Mouse (Mus musculus) kidney, postnatal 0 days (tissue): Measurements from ENCODE around the gene Iqgap1. TPM values are rescaled to one million over a fixed set of nuclear protein-coding genes. Genes with fewer than 3 reads are reported as not detected.
A peak's percentile ranks its signal among the peaks of the same experiment; 100 is the strongest.

ENCODE experiments used
- ATAC-seq: fragments of 200-750 bp; cut with Nextera tagmentation; replicated peaks from 2 replicates; pipeline ENCODE4 v1.8.0; 2017; ENCODE audit warnings: low read depth, moderate number of reproducible peaks, moderate TSS enrichment, moderate library complexity; ENCODE audit not compliant: low FRiP score
- DNase-seq: peaks from one replicate; pipeline ENCODE4 v3.0.0-alpha.2; 2016; ENCODE audit warnings: low spot score
- H3K27ac ChIP-seq: fragments of 300-500 bp; sonication (generic); 2 replicates; pipeline ENCODE4 v1.5.1; 2014; ENCODE audit warnings: mild to moderate bottlenecking
- H3K27me3 ChIP-seq: fragments of 300-500 bp; sonication (generic); 2 replicates; pipeline ENCODE4 v1.6.1; 2014; ENCODE audit warnings: low read length, mixed read lengths; ENCODE audit not compliant: insufficient read depth
- H3K36me3 ChIP-seq: fragments of 300-500 bp; sonication (generic); 2 replicates; pipeline ENCODE4 v1.6.1; 2014; ENCODE audit warnings: low read length, mixed read lengths; ENCODE audit not compliant: insufficient read depth
- H3K4me1 ChIP-seq: fragments of 300-500 bp; sonication (generic); replicated peaks from 2 replicates; pipeline ENCODE4 v1.6.1; 2014; ENCODE audit warnings: antibody characterized with exemption, low read length, mixed read lengths; ENCODE audit not compliant: insufficient read depth
- H3K4me2 ChIP-seq: fragments of 300-500 bp; sonication (generic); 2 replicates; pipeline ENCODE4 v1.6.1; 2014; ENCODE audit warnings: mild to moderate bottlenecking, low read length, moderate library complexity, mixed read lengths
- H3K4me3 ChIP-seq: fragments of 300-500 bp; sonication (generic); replicated peaks from 2 replicates; pipeline ENCODE4 v1.5.1; 2014; ENCODE audit warnings: low read depth, low read length
- H3K9ac ChIP-seq: fragments of 300-500 bp; sonication (generic); 2 replicates; pipeline ENCODE4 v1.6.1; 2014; ENCODE audit warnings: low read depth, low read length
- H3K9me3 ChIP-seq: fragments of 300-500 bp; sonication (generic); replicated peaks from 2 replicates; pipeline ENCODE4 v1.6.1; 2016; ENCODE audit warnings: low read length, inconsistent platforms, mixed read lengths
- CTCF ChIP-seq: IDR thresholded peaks from 2 replicates; pipeline ENCODE4 v1.5.1; 2016; ENCODE audit warnings: antibody characterized with exemption, low read depth, mild to moderate bottlenecking, moderate library complexity
- WGBS: fragments of 180-500 bp; shearing (Covaris S2); extraction: QIAGEN DNeasy Blood & Tissue Kit; methylation state at CpG from one replicate; pipeline ENCODE4 v1.1.7; 2014; 5-methylcytosine and 5-hydroxymethylcytosine counted together
- polyA plus RNA-seq: library from polyadenylated mRNA; unstranded; fragments of >200 nt; fragmentation: Nextera tagmentation; extraction: Ambion mirVana; gene quantifications from 2 replicates; pipeline ENCODE4 v1.2.1, GENCODE M21; 2015

The Iqgap1 gene
- polyA plus RNA-seq, 1 experiment from 2014 or later, result 77.0 TPM

GRCm38 (mm10) chr7:80857181-80857580 lies 31.4 kb upstream of the Iqgap1 start:
- no peak overlapping the region for H3K27ac ChIP-seq
- H3K9ac ChIP-seq, result no peak overlapping the region
- ATAC-seq (no peak), DNase-seq (peak; percentile 91)
- TF ChIP-seq CTCF, result peak; percentile 89
- H3K4me1 ChIP-seq, result peaks cover 10% of the 10 kb centered on the region
- no peak overlapping the region for H3K4me3 ChIP-seq
- WGBS, result 28% methylated on average over 6 of the region's 6 CpGs
- H3K27me3 ChIP-seq, result no peaks in the 10 kb centered on the region
- H3K36me3 ChIP-seq, result no peaks in the 10 kb centered on the region
- H3K4me2 ChIP-seq, result no peak overlapping the region
- no peaks in the 10 kb centered on the region for H3K9me3 ChIP-seq

GRCm38 (mm10) chr7:80855316-80855715 lies 29.5 kb upstream of the Iqgap1 start:
- Histone ChIP-seq H3K27ac (no peak overlapping the region), H3K4me1 (0 out of 2 replicates have a peak, but pooled peaks cover 4% of the 10 kb centered on the region), H3K4me3 (no peak overlapping the region), H3K36me3 (no peaks in the 10 kb centered on the region), H3K27me3 (no peaks in the 10 kb centered on the region), H3K4me2 (no peak overlapping the region), H3K9ac (no peak overlapping the region), H3K9me3 (no peaks in the 10 kb centered on the region)
- DNase-seq (no peak), ATAC-seq (no peak)
- no peak for TF ChIP-seq CTCF

- 93% methylated on average over 3 of the region's 3 CpGs for WGBS
- H3K4me2 ChIP-seq, result no peak overlapping the region
- TF ChIP-seq CTCF, result 0 out of 2 replicates have a peak, but pooled peaks have one; percentile 25
- H3K36me3 ChIP-seq, result no peaks in the 10 kb centered on the region
- H3K9ac ChIP-seq, result no peak overlapping the region
- no peaks in the 10 kb centered on the region for H3K9me3 ChIP-seq
- H3K27ac ChIP-seq, result no peak overlapping the region
- DNase-seq (no peak), ATAC-seq (no peak)
- no peaks in the 10 kb centered on the region for H3K4me1 ChIP-seq
- no peak overlapping the region for H3K4me3 ChIP-seq
- no peaks in the 10 kb centered on the region for H3K27me3 ChIP-seq
Measured at GRCm38 (mm10) chr7:80853218-80853617, 27.4 kb upstream of the Iqgap1 start.

- no peak for TF ChIP-seq CTCF
- 84% methylated on average over 5 of the region's 5 CpGs for WGBS
- Histone ChIP-seq H3K27me3 (no peaks in the 10 kb centered on the region), H3K4me2 (no peak overlapping the region), H3K4me1 (no peaks in the 10 kb centered on the region), H3K9ac (no peak overlapping the region), H3K4me3 (no peak overlapping the region), H3K36me3 (no peaks in the 10 kb centered on the region), H3K9me3 (no peaks in the 10 kb centered on the region), H3K27ac (no peak overlapping the region)
- DNase-seq (no peak), ATAC-seq (no peak)
Measured at GRCm38 (mm10) chr7:80850520-80850919, 24.7 kb upstream of the Iqgap1 start.

GRCm38 (mm10) chr7:80849710-80850109 lies 23.9 kb upstream of the Iqgap1 start:
- H3K4me3 ChIP-seq, result no peak overlapping the region
- no peak overlapping the region for H3K4me2 ChIP-seq
- no peaks in the 10 kb centered on the region for H3K27me3 ChIP-seq
- no peaks in the 10 kb centered on the region for H3K9me3 ChIP-seq
- H3K9ac ChIP-seq, result no peak overlapping the region
- peak; percentile 95 for TF ChIP-seq CTCF
- DNase-seq, result peak; percentile 94
- 24% methylated on average over 4 of the region's 4 CpGs for WGBS
- no peak overlapping the region for H3K27ac ChIP-seq
- no peaks in the 10 kb centered on the region for H3K4me1 ChIP-seq
- peak; percentile 86 for ATAC-seq
- no peaks in the 10 kb centered on the region for H3K36me3 ChIP-seq

- H3K36me3 ChIP-seq, result no peaks in the 10 kb centered on the region
- no peak overlapping the region for H3K4me3 ChIP-seq
- DNase-seq (no peak), ATAC-seq (no peak)
- H3K9ac ChIP-seq, result no peak overlapping the region
- no peaks in the 10 kb centered on the region for H3K9me3 ChIP-seq
- 74% methylated on average over 2 of the region's 2 CpGs for WGBS
- H3K4me2 ChIP-seq, result no peak overlapping the region
- no peaks in the 10 kb centered on the region for H3K27me3 ChIP-seq
- H3K4me1 ChIP-seq, result no peaks in the 10 kb centered on the region
- no peak for TF ChIP-seq CTCF
- no peak overlapping the region for H3K27ac ChIP-seq
Measured at GRCm38 (mm10) chr7:80849267-80849666, 23.5 kb upstream of the Iqgap1 start.

- Histone ChIP-seq H3K9ac (no peak overlapping the region), H3K27ac (no peak overlapping the region), H3K9me3 (no peaks in the 10 kb centered on the region), H3K27me3 (no peaks in the 10 kb centered on the region), H3K4me1 (no peaks in the 10 kb centered on the region), H3K4me3 (no peak overlapping the region), H3K36me3 (no peaks in the 10 kb centered on the region), H3K4me2 (no peak overlapping the region)
- ATAC-seq (no peak), DNase-seq (no peak)
- WGBS, result 87% methylated on average over 5 of the region's 5 CpGs
- no peak for TF ChIP-seq CTCF
Measured at GRCm38 (mm10) chr7:80846709-80847108, 20.9 kb upstream of the Iqgap1 start.
